Mouse (Mus musculus): Measurements from ENCODE around the gene 1700016H13Rik.

The 1700016H13Rik gene

GRCm38 (mm10) chr5:103603115-103603893 is 52.5 kb downstream of the 1700016H13Rik start:
- no peak for DNase-seq (ENCODE audit: low read depth)

GRCm38 (mm10) chr5:103598881-103599280 is 56.9 kb downstream of the 1700016H13Rik start:
- DNase-seq (ENCODE audit: low read depth): no peak

- DNase-seq (ENCODE audit: low read depth): no peak
Measured at GRCm38 (mm10) chr5:103598264-103598663, 57.5 kb downstream of the 1700016H13Rik start.
